Mouse (Mus musculus) heart, postnatal 0 days (tissue): ENCODE measurements around the gene H60b. TPM values are rescaled to one million over a fixed set of nuclear protein-coding genes. Genes with fewer than 3 reads are reported as not detected.
"Not testable (repeated sequence)": the region's sequence is repeated elsewhere in the genome, so short reads cannot be mapped to it uniquely, and the experiment has no call there.

Source experiments
- ATAC-seq: fragments of 200-750 bp; cut with Nextera tagmentation; 2 replicates; pipeline ENCODE4 v1.8.0; 2017; ENCODE audit warnings: low read depth, moderate number of reproducible peaks, moderate library complexity; ENCODE audit not compliant: insufficient read depth
- DNase-seq: peaks from one replicate; pipeline ENCODE4 v3.0.0-alpha.2; 2016; ENCODE audit warnings: low spot score
- H3K27ac ChIP-seq: fragments of 300-500 bp; sonication (generic); 2 replicates; pipeline ENCODE4 v1.5.1; 2014; ENCODE audit warnings: low read depth, mild to moderate bottlenecking
- H3K27me3 ChIP-seq: fragments of 300-500 bp; sonication (generic); 2 replicates; pipeline ENCODE4 v1.6.1; 2014; ENCODE audit warnings: low read length, mixed read lengths; ENCODE audit not compliant: control insufficient read depth, insufficient read depth
- H3K36me3 ChIP-seq: fragments of 300-500 bp; sonication (generic); replicated peaks from 2 replicates; pipeline ENCODE4 v1.6.1; 2014; ENCODE audit warnings: low read length, mixed read lengths; ENCODE audit not compliant: control insufficient read depth, insufficient read depth
- H3K4me1 ChIP-seq: fragments of 300-500 bp; sonication (generic); 2 replicates; pipeline ENCODE4 v1.6.1; 2014; ENCODE audit warnings: antibody characterized with exemption; ENCODE audit not compliant: control insufficient read depth, insufficient read depth
- H3K4me2 ChIP-seq: fragments of 300-500 bp; sonication (generic); 2 replicates; pipeline ENCODE4 v1.6.1; 2014; ENCODE audit warnings: low read depth, mild to moderate bottlenecking, low read length, moderate library complexity
- H3K4me3 ChIP-seq: fragments of 300-500 bp; sonication (generic); 2 replicates; pipeline ENCODE4 v1.5.1; 2014; ENCODE audit warnings: low read depth, low read length
- H3K9ac ChIP-seq: fragments of 300-500 bp; sonication (generic); replicated peaks from 2 replicates; pipeline ENCODE4 v1.6.1; 2014; ENCODE audit warnings: low read depth, low read length, mixed read lengths
- H3K9me3 ChIP-seq: fragments of 300-500 bp; sonication (generic); replicated peaks from 2 replicates; pipeline ENCODE4 v1.6.1; 2016; ENCODE audit warnings: low read length; ENCODE audit not compliant: control insufficient read depth
- CTCF ChIP-seq: IDR thresholded peaks from 2 replicates; pipeline ENCODE4 v1.5.1; 2016; ENCODE audit warnings: antibody characterized with exemption, control low read depth, low read depth
- EP300 ChIP-seq: IDR thresholded peaks from 2 replicates; pipeline ENCODE4 v1.6.1; 2016; ENCODE audit warnings: antibody characterized with exemption, low read depth
- WGBS: fragments of 180-500 bp; shearing (Covaris S2); extraction: QIAGEN DNeasy Blood & Tissue Kit; methylation state at CpG from one replicate; pipeline ENCODE4 v1.1.7; 2014; 5-methylcytosine and 5-hydroxymethylcytosine counted together
- polyA plus RNA-seq: library from polyadenylated mRNA; unstranded; fragments of >200 nt; fragmentation: Nextera tagmentation; extraction: Ambion mirVana; gene quantifications from 2 replicates; pipeline ENCODE4 v1.2.1, GENCODE M21; 2015
- total RNA-seq: library from RNA; depleted of rRNA; stranded (reverse); fragments of >200 nt; gene quantifications from 2 replicates; pipeline ENCODE4 v1.2.3, GENCODE M21; 2014; ENCODE audit warnings: low replicate concordance

H60b gene
- total and polyA plus RNA-seq, 2 experiments from 2014 or later = 0.36 TPM; not detected in 1

GRCm38 (mm10) chr10:22202784-22203583 lies 44.6 kb downstream of the H60b start:
- not testable (repeated sequence) for H3K9me3 ChIP-seq, H3K4me3 ChIP-seq, H3K27ac ChIP-seq, H3K27me3 ChIP-seq, H3K4me2 ChIP-seq, H3K36me3 ChIP-seq, ATAC-seq, DNase-seq, H3K9ac ChIP-seq, H3K4me1 ChIP-seq
- no CpG with 5 or more reads among the region's 2 CpGs for WGBS

- WGBS = 73% methylated on average over 1 of the region's 1 CpGs
- H3K27ac ChIP-seq, H3K36me3 ChIP-seq, H3K4me1 ChIP-seq, H3K27me3 ChIP-seq, DNase-seq, H3K9ac ChIP-seq, H3K4me2 ChIP-seq, H3K4me3 ChIP-seq, ATAC-seq, H3K9me3 ChIP-seq: not testable (repeated sequence)
These were observed 48.1 kb downstream of the H60b start for GRCm38 (mm10) chr10:22206443-22206842.

- H3K27ac ChIP-seq, H3K4me1 ChIP-seq, H3K9ac ChIP-seq, H3K4me3 ChIP-seq, H3K27me3 ChIP-seq, H3K36me3 ChIP-seq, H3K9me3 ChIP-seq, H3K4me2 ChIP-seq: not testable (repeated sequence)
- 5% methylated on average over 8 of the region's 11 CpGs for WGBS
- peak; percentile 58 for TF ChIP-seq CTCF
- ATAC-seq (peak; percentile 79), DNase-seq (peak; percentile 7)
These were observed 53.8 kb downstream of the H60b start for GRCm38 (mm10) chr10:22212012-22212696.

GRCm38 (mm10) chr10:22223474-22224349 lies 65.3 kb downstream of the H60b start:
- H3K27me3 ChIP-seq, H3K36me3 ChIP-seq, ATAC-seq, H3K9me3 ChIP-seq, H3K4me1 ChIP-seq, H3K4me2 ChIP-seq, DNase-seq, H3K9ac ChIP-seq, H3K4me3 ChIP-seq, H3K27ac ChIP-seq: not testable (repeated sequence)
- no CpG with 5 or more reads among the region's 7 CpGs for WGBS

GRCm38 (mm10) chr10:22265060-22265459 lies 106.7 kb downstream of the H60b start:
- no peak overlapping the region for H3K4me3 ChIP-seq
- ATAC-seq (no peak), DNase-seq (no peak)
- WGBS = 83% methylated on average over 8 of the region's 8 CpGs
- no peak overlapping the region for H3K27ac ChIP-seq
- H3K9me3 ChIP-seq = no peaks in the 10 kb centered on the region
- TF ChIP-seq CTCF (no peak), EP300 (no peak)
- H3K27me3 ChIP-seq = no peaks in the 10 kb centered on the region
- H3K9ac ChIP-seq = no peak overlapping the region
- H3K4me1 ChIP-seq = no peaks in the 10 kb centered on the region
- H3K36me3 ChIP-seq = no peaks in the 10 kb centered on the region
- no peak overlapping the region for H3K4me2 ChIP-seq

GRCm38 (mm10) chr10:22270879-22271786 lies 112.7 kb downstream of the H60b start:
- H3K27me3 ChIP-seq, H3K4me1 ChIP-seq: not testable (repeated sequence)

GRCm38 (mm10) chr10:22272914-22273683 lies 114.7 kb downstream of the H60b start:
- WGBS = 1% methylated on average over 36 of the region's 37 CpGs
- Histone ChIP-seq H3K4me3 (peak overlapping the region; percentile 48), H3K4me2 (peak overlapping the region; percentile 76)
- not testable (repeated sequence) for H3K9me3 ChIP-seq, H3K4me1 ChIP-seq, H3K27ac ChIP-seq, H3K36me3 ChIP-seq, H3K27me3 ChIP-seq, H3K9ac ChIP-seq, DNase-seq
- peak; percentile 58; the same call in 1 of the 2 replicates for ATAC-seq

More at GRCm38 (mm10) chr10:22270879-22271786, 112.7 kb downstream of the H60b start:
- H3K27ac ChIP-seq, H3K4me2 ChIP-seq, H3K9ac ChIP-seq, H3K4me3 ChIP-seq, ATAC-seq, H3K9me3 ChIP-seq, DNase-seq, H3K36me3 ChIP-seq: not testable (repeated sequence)
- 32% methylated on average over 8 of the region's 8 CpGs for WGBS
